Mouse (Mus musculus): ENCODE data around the gene Tcp11l1.

DNA sequence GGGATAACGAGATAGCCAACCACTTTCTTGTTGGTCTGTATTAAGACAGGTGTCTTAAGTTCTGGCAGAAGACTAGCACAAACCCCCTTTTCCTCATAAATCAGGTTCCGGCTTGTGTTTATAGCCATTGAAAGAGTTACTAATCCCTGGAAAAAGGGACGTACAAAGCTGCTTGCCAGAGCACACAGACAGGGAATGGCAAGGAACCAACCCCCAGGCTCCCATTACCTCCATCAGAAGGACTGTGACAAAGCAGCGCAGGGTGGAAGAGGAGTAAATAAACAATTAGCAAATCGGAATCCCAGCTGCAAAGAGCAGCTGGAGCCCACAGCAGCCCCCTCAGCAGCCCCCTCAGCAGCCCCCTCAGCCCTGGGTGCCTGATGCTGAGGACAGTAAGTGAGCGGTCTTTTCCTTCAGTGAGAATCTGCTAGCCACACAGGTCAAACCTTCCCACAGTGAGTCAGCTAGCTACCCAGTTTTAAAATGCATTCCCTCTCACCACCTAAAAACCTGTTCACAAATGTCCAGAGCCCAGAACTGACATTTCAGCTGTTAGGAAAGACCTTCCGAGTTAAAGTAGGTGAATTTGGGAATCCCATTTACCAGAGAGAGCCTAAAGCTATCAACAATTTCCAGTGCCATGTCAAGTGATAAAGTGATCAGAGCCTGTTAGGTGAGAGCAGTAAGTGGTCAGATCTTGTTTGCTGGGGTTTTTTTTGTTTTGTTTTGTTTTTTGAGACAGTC, 29.2 kb upstream of the Tcp11l1 start:
- TF ChIP-seq EP300 (IDR thresholded peaks at IDR 0.05; ENCODE audit: low read depth) (no peak), CTCF (IDR thresholded peaks at IDR 0.05; ENCODE audit: low read depth) (no peak)
